Mouse (Mus musculus) ovary, postnatal 14 days (tissue): ENCODE measurements around the gene Neurl2.
A peak's percentile ranks its signal among the peaks of the same experiment; 100 is the strongest.
"Not testable (repeated sequence)": the region's sequence is repeated elsewhere in the genome, so short reads cannot be mapped to it uniquely, and the experiment has no call there.

ENCODE experiments used
- DNase-seq: peaks from one replicate; pipeline ENCODE4 v3.0.0; 2022; ENCODE audit warnings: low spot score

Neurl2 gene

GRCm38 (mm10) chr2:164857842-164858553 lies 24.7 kb upstream of the Neurl2 start:
- DNase-seq, result no peak

GRCm38 (mm10) chr2:164857101-164857821 lies 24.0 kb upstream of the Neurl2 start, which contains the start of gene Pltp:
Gene Pltp (minus strand): TSS chr2:164857711.
- DNase-seq, result peak; percentile 44

GRCm38 (mm10) chr2:164856309-164857100 lies 23.2 kb upstream of the Neurl2 start:
- DNase-seq, result no peak

GRCm38 (mm10) chr2:164855572-164855971 lies 22.3 kb upstream of the Neurl2 start:
- DNase-seq, result not testable (repeated sequence)

GRCm38 (mm10) chr2:164850061-164850460 lies 16.8 kb upstream of the Neurl2 start:
- DNase-seq, result no peak

GRCm38 (mm10) chr2:164845782-164846181 lies 12.5 kb upstream of the Neurl2 start:
- no peak for DNase-seq

- no peak for DNase-seq
These were observed 1.9 kb upstream of the Neurl2 start for GRCm38 (mm10) chr2:164835164-164835563.

- no peak for DNase-seq
These were observed 1.3 kb upstream of the Neurl2 start for GRCm38 (mm10) chr2:164834531-164834930.

GRCm38 (mm10) chr2:164832748-164833301 lies 431 bp downstream of the Neurl2 start, which contains the start of gene Ctsa:
Gene Ctsa (plus strand): TSS chr2:164832873.
- DNase-seq, result peak; percentile 66

- no peak for DNase-seq
These were observed 1.1 kb downstream of the Neurl2 start for GRCm38 (mm10) chr2:164832032-164832747.

- no peak for DNase-seq
These were observed 2.2 kb downstream of the Neurl2 start for GRCm38 (mm10) chr2:164831029-164831428.

GRCm38 (mm10) chr2:164829090-164829489 lies 4.2 kb downstream of the Neurl2 start:
- DNase-seq, result no peak

GRCm38 (mm10) chr2:164828437-164828836 lies 4.8 kb downstream of the Neurl2 start, which contains the start of gene Spata25:
Gene Spata25 (minus strand): TSS chr2:164828537.
- DNase-seq, result no peak

GRCm38 (mm10) chr2:164827146-164827850 lies 6.0 kb downstream of the Neurl2 start:
- DNase-seq, result no peak

GRCm38 (mm10) chr2:164825521-164825920 lies 7.7 kb downstream of the Neurl2 start:
- no peak for DNase-seq

GRCm38 (mm10) chr2:164823969-164824368 lies 9.3 kb downstream of the Neurl2 start:
- DNase-seq, result no peak

- no peak for DNase-seq
These were observed 10.1 kb downstream of the Neurl2 start for GRCm38 (mm10) chr2:164823181-164823585.

GRCm38 (mm10) chr2:164822636-164823165 lies 10.6 kb downstream of the Neurl2 start, which contains the start of gene Zswim1:
Gene Zswim1 (plus strand): TSS chr2:164822686.
- DNase-seq, result peak; percentile 100

GRCm38 (mm10) chr2:164821060-164821459 lies 12.2 kb downstream of the Neurl2 start:
- DNase-seq, result no peak

GRCm38 (mm10) chr2:164817703-164818102 lies 15.6 kb downstream of the Neurl2 start:
- DNase-seq, result no peak
